Mouse (Mus musculus) cortical plate, adult 2 months (tissue): ENCODE measurements around the gene Cep68. TPM values are rescaled to one million over a fixed set of nuclear protein-coding genes. Genes with fewer than 3 reads are reported as not detected.
A peak's percentile ranks its signal among the peaks of the same experiment; 100 is the strongest.

Experiments
- H3K27ac ChIP-seq: fragments of 200-500 bp; 2 replicates; pipeline ENCODE4 v1.5.1; 2012; ENCODE audit warnings: low read length, control low read depth, inconsistent platforms; ENCODE audit not compliant: insufficient read depth
- H3K4me1 ChIP-seq: fragments of 200-500 bp; 2 replicates; pipeline ENCODE4 v1.6.1; 2011; ENCODE audit warnings: low read length; ENCODE audit not compliant: control insufficient read depth, insufficient read depth
- H3K4me3 ChIP-seq: fragments of 200-500 bp; 2 replicates; pipeline ENCODE4 v1.5.1; 2011; ENCODE audit warnings: mild to moderate bottlenecking, low read length, control low read depth; ENCODE audit not compliant: insufficient read depth
- CTCF ChIP-seq: fragments of 200-500 bp; IDR thresholded peaks from 2 replicates; pipeline ENCODE4 v1.5.1; 2011; ENCODE audit warnings: mild to moderate bottlenecking, control low read depth, low read length; ENCODE audit not compliant: insufficient read depth; ENCODE audit errors: extremely low read depth
- POLR2A ChIP-seq: fragments of 200-500 bp; IDR thresholded peaks from 2 replicates; pipeline ENCODE4 v1.6.1; 2011; ENCODE audit warnings: mild to moderate bottlenecking, low read length, control low read depth; ENCODE audit not compliant: insufficient read depth; ENCODE audit errors: extremely low read depth
- polyA plus RNA-seq: library from polyadenylated mRNA; depleted of rRNA; stranded (reverse); fragments of >200 nt; gene quantifications from 2 replicates; pipeline ENCODE4 v1.2.3, GENCODE M21; 2012

The Cep68 gene
- polyA plus RNA-seq, 1 experiment, result 17.3 TPM

- Histone ChIP-seq H3K4me1 (peaks cover 3% of the 10 kb centered on the region; the same call in 1 of the 2 replicates), H3K27ac (no peak overlapping the region), H3K4me3 (no peak overlapping the region)
- TF ChIP-seq POLR2A (no peak), CTCF (no peak)
These were observed 3.9 kb upstream of the Cep68 start for GRCm38 (mm10) chr11:20253088-20253487.

DNA sequence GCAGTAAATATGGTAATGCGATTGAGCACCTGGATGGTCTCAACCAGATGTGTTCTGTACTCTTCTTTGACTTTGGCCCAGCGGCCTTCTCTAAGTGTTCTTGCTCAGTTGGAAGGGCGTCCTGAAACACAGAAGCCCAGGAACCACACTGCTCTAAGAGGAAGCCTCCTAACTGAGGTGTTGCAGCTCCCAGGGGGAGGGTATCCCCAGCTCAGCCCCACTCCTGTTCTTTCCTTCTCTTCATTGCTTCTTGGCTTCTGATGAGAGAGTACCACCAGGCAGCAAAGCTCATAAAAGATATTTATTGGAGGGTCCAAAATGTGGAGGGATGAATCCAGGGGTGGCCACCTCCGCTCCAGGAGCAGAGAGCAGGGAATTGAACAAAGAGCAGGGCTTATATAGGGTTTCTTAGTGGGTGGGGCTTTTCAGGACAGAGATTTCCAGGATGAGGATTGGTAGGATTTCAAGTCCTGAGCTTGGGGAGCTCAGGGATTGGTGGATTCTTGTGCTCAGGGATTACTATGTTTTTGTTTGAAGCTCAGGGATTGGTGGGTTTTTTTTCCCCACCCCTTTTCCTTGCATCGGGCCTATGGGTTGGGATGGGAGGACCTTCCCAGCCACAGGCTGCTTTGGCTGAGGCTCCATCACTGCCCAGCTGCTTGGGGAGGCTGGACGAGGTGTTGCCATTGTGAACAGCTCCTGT is 1.4 kb upstream of the Cep68 start:
- no peak for TF ChIP-seq CTCF
- no peak for TF ChIP-seq POLR2A
- Histone ChIP-seq H3K27ac (no peak overlapping the region), H3K4me1 (peaks cover 10% of the 10 kb centered on the region; the same call in 1 of the 2 replicates)

DNA sequence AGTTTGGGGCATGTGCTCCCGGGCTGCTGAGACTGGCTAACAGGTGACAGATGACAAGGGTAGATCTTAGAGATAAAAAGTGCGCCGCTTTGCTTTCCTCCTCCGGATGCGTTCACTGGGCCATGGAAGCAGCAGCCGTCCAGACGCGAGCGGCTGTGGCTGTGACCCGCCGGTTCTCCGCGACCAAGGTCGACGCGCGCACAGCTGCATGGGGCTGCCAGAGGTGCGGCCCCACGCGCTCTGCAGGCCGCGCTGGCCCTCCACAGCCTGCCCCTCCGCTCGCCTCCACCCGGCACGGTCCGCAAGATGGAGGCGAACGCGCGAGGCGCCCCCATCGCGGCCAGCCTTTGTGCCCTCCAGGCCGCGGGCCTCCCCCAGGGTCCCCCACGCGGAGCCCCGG is 389 bp downstream of the Cep68 start:
- peak overlapping the region; percentile 69 for H3K27ac ChIP-seq
- H3K4me3 ChIP-seq, result peak overlapping the region; percentile 57
- peaks cover 10% of the 10 kb centered on the region for H3K4me1 ChIP-seq
- no peak for TF ChIP-seq POLR2A
- no peak for TF ChIP-seq CTCF

More for the DNA sequence above, 1.4 kb upstream of the Cep68 start:
- no peak overlapping the region for H3K4me3 ChIP-seq

GRCm38 (mm10) chr11:20248277-20248676 is 952 bp downstream of the Cep68 start:
- peaks cover 10% of the 10 kb centered on the region for H3K4me1 ChIP-seq
- no peak overlapping the region for H3K27ac ChIP-seq
- TF ChIP-seq POLR2A, result no peak
- TF ChIP-seq CTCF, result no peak
- H3K4me3 ChIP-seq, result peak overlapping the region; percentile 57

- no peak overlapping the region for H3K27ac ChIP-seq
- H3K4me1 ChIP-seq, result peaks cover 10% of the 10 kb centered on the region
- no peak overlapping the region for H3K4me3 ChIP-seq
- no peak for TF ChIP-seq POLR2A
- no peak for TF ChIP-seq CTCF
These were observed 1.9 kb downstream of the Cep68 start for GRCm38 (mm10) chr11:20247146-20247855.

DNA sequence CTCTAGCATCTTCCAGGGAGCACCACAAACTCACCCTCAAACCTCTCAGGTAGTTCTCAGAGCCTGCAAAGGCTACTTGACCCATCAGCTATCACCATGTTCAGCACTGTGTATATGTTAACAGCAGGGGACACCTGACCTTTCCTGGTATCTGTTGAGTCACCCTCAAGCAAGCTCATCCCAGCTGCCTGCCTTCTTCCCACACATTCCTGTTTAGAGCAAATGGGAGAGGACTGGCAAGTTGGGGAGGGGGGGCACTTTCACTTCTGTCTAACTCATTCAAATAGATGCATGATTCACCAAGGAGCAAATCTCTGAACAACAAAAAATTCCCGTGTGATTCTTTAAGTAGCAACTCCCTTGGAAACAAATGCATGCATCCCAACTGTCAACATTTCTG is 2.6 kb downstream of the Cep68 start:
- peaks cover 10% of the 10 kb centered on the region for H3K4me1 ChIP-seq
- no peak overlapping the region for H3K4me3 ChIP-seq
- no peak for TF ChIP-seq CTCF
- no peak for TF ChIP-seq POLR2A
- no peak overlapping the region for H3K27ac ChIP-seq

DNA sequence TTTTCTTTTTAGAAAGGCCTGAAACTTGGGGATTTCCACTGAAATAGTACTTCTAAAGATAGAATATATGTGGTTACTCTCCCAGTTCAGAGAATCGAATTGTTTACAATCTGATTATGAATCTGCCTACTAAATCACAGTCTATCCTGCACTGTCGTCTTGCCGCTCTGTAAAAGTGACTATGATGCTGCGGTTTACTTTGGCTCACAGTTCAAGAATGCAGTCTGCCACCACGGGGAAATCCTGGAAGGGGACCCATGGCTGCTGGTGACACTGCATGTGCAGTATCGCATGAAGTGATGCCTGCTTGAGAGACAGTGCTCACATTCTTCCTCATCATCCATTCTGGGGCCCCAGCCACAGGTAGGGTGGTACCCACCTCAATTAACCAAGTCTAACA is 3.9 kb downstream of the Cep68 start:
- Histone ChIP-seq H3K4me1 (peaks cover 10% of the 10 kb centered on the region), H3K27ac (no peak overlapping the region), H3K4me3 (no peak overlapping the region)
- TF ChIP-seq POLR2A, result no peak
- no peak for TF ChIP-seq CTCF

DNA sequence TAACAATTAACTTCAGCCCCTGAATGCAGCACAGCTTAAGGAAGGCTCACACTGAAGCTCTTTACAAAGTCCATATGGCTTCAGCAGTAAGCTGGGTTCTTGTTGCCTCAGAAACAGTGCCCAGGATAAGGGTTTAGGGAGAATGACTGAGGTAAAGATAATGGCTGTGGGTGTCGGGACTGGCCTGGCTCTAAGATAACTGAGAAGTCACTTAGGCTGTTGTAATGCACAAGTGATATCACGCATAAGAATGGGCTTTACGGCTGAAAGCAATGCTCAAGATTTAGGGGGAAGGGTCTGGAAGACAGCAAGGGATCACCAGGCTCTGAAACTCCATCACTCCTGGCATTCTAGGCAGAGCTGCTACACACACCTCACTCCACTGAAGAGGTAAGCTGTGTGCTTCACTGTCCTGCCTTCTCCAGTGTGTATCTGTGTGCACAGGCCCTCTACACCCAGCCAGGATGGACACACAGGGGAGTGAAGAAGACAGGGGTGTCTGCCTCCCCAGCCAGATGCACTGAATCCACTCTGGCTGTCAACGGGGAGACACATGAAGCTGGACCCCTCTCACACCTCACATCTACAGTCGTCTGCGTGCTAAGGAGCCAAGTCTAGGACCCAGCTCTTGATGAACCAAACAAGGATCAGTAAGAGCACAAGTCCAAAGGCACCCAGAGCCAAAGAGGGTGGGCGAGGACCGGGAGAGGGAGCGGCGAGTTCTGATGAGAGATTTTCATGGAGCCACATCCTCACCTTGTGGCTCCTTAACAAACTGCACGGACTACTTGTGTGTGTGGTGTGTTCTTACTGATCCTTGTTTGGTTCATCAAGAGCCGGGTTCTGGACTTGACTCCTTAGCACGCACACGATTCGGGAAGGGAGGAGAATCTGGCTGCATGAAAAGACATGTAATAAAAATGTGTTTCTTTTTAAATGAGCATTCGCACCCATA is 4.6 kb downstream of the Cep68 start:
- peak; percentile 33; the same call in 1 of the 2 replicates for TF ChIP-seq CTCF
- TF ChIP-seq POLR2A, result no peak

DNA sequence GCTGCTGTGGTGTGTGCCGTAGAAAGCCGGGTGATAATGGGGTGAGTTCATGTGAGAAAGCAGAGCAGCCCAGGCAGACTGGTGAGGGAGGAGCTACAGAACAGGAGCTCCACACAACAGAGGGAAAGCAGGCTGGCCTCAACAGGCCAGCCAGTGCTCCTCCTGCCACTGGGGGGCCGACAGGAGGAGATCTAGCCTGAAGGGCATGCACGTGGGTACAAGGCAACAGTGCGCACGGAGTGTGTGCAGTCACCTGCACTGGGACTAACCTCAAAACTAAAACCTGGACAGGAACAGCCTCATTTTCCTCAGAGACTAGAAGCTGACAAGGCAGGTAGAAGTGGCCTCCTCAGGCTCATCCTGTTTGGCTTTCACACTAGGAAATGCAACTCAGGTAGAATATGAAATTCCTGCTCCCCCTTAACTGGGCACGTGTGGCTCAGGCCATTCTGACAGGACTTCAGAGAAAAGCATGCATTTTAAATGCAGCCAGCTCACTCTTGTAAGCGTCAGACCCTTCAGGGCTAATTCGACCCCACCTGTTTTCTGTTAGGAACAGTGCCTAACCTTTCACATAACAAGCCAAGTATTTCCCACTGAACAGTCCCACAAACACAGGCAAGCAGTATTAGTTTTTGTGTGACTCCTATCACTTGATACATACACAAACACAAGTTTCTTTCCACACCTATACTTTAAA is 5.9 kb downstream of the Cep68 start:
- H3K4me3 ChIP-seq, result no peak overlapping the region
- no peak overlapping the region for H3K27ac ChIP-seq
- H3K4me1 ChIP-seq, result peaks cover 11% of the 10 kb centered on the region
- no peak for TF ChIP-seq POLR2A
- no peak for TF ChIP-seq CTCF

More for the DNA sequence above, 4.6 kb downstream of the Cep68 start:
- Histone ChIP-seq H3K27ac (no peak overlapping the region), H3K4me1 (peaks cover 10% of the 10 kb centered on the region), H3K4me3 (no peak overlapping the region)
